Mouse (Mus musculus) lung, postnatal 36 days (tissue): ENCODE results near the gene Dpt.
"Not testable (repeated sequence)": the region's sequence is repeated elsewhere in the genome, so short reads cannot be mapped to it uniquely, and the experiment has no call there.

ENCODE experiments used
- DNase-seq: peaks from one replicate; pipeline ENCODE4 v3.0.0; 2022; ENCODE audit warnings: mixed read lengths

Dpt gene

DNA sequence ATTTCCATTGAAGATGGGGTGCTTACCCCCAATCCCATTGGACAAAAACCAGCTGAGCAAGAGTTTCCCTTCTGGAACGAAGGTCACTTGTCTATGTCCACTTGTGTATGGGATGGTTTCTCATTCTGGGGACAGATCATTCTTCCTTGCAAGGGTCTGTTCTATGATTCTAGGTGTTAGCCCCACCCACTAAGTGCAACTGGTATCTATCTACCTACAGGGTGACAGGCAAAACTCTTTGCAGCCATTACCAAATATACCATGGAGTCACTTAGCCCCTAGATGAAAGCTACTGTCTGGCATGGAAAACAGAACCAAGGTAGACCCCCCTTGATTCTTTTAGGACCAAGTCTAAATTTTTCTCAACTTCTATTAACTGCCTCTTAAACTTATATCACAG lies 24.9 kb downstream of the Dpt start:
- DNase-seq, result no peak

DNA sequence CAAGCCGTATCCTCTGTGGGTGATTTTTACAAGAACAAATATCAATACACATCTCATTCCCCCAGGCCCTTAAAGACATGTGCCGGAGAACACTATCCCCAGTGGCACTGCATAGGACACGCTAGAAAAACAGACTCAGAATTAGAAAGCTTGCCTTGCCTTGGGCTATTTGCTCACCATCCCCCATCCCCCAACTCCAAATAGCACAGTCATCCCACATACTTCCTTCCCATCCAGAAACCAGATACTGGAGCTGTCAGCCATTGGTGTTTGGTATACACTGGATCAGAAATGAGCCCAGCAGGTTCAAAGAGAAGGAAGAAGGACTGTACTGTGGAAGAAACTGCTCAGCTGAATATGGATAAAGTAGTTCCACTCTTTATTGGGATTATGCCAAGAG lies 25.4 kb downstream of the Dpt start:
- DNase-seq, result no peak

DNA sequence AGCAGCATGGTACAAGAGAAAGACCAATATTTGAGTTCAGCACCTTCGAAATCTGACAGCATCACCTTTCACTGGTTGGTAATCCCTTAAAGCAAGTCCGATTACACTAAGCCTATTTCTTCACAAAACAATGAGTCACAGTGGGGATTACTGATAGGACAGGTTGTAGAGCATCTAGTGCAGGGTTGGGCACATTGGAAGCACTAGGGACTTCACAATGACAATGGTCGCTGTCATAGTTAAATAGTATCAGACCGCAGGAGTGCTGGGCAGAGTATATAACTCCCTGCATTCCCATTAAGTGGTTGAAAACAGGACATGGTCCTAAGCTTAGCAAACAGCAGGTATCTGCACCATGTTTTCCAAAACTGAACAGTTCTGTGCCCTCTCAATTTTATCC lies 25.8 kb downstream of the Dpt start:
- no peak for DNase-seq

DNA sequence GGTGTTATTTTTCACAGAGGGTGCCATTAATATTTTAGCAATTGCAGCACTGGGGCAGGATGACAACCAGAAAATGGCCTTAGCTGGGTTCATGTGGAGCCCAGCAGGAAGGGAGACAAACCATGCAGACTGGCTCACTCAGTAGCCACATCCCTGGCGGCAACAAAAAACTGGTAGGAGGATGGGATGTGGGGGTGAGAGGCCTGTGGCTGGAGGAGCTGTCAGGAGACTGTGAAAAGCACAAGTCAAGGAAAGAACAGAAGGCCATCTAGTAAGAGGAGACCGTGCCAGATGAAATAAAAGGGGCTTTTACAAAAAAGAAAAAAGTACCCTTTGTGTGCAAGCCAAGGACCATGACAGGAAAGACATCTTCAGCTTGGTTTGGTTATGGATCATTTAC lies 28.5 kb downstream of the Dpt start:
- DNase-seq, result no peak

DNA sequence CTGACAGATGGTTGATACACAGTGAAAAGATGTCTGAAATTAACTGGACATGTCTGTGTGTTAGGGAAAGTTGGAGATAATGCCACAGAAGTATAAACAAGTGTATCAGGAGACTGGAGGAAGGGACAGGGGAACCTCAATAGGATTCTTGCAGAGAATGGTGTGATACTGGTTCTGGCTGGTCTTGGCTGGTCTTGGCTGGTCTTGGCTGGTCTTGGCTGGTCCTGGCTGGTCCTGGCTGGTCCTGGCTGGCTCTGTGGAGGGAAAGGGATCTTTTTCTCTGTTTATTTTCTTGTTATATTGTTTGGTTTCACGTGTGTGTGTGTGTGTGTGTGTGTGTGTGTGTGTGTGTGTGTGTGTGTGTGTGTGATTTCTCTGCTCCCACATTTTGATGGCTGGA lies 33.4 kb downstream of the Dpt start:
- no peak for DNase-seq

DNA sequence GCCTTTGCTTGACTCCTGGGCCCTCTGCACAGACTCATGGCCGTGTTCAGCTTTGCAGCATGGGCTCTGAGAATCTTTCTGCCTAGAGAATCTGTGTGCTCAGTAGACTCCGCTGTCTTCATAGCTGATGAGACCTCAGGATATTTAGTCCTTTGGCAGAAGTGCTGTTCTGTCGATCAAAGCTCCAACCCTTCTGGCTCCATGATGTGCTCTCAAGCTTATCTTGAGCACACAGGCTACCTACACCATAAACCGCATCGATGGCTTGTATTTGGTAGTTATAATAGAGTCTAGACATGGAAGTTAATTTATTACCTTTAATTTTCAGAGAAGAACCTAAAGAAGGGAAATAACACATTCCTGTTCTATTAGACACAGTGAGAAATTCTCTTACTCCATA lies 36.0 kb downstream of the Dpt start:
- DNase-seq, result no peak

DNA sequence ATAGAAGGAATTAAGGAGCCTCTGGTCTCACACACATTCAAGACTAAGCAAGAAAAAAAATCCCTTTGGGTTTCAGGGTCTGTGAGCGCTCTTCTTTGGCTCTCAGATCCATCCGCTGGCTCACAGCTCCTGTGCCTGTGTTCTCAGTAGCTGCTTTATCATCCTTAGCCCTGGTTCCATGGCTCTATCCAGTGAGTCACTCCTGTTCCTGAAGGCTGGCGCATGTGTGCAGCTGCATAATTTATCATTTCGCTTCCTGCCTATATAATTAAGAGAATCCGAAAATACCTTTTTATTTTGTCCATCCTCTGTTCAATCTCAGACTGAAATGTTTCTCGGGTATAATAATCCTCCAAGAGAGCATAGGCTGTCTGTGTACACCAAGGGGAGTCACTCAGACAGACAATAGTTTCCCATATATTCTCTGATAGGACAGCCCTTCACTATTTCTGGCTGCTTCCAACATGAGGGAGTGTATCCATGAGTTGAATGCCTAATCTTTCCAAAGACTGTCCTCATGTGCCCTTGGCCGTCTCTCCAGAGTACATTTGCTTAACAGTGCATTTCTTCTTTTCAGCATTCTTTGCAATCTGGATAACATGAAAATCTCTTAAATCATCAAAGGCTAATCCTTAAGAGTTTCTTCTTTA lies 52.3 kb downstream of the Dpt start:
- DNase-seq, result no peak

DNA sequence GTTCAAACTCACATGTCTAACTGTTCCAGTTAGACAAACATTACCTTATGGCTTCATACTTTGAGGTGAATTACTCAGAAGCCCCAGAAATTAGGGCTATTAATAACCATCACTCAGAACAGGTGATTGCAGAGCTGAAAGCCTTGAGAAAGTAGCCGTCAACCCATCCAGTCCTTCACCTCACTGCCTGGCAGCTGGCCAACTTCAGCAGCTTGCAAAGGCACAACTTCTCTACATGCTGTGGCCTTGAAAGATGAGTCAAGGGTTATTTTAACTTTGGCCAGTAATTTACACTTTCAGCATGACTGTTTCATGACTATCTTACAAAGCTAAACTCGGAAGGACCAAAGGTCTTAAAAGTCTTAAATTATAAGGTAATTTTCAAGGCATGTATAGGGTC lies 59.3 kb downstream of the Dpt start:
- not testable (repeated sequence) for DNase-seq

DNA sequence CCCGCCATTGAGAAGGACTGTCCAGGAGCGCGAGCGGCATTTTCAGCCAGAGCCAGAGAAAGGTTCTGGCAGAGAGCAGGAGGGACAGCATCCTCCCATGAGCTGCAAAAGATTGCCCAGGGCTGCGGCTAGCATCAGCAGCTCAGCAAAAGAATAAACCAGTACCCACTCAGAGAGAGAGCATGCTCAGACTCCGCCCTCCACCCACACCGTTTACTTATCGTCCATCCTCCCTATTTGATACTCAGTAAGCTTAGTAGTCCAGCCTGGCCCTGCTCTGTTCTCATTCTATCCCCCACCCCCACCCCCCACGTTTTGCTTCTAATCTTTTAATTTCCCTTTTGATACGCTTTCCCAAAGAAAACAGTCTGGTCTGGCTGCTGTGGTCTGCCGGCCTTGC lies 63.5 kb downstream of the Dpt start:
- DNase-seq, result no peak

DNA sequence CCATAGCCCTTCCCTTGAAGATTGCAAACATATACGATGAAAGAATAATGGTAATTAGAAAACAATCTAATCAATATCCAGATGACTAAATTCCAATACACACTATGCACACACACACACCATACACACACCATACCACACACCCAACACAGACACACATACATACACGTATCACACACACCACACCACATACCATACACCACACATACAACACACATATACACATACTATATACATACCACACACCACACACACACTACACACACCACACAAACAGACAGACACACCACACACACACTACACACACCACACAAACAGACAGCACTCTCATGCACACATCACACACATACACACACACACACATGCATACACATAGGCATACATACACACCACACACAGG lies 64.3 kb downstream of the Dpt start:
- no peak for DNase-seq

DNA sequence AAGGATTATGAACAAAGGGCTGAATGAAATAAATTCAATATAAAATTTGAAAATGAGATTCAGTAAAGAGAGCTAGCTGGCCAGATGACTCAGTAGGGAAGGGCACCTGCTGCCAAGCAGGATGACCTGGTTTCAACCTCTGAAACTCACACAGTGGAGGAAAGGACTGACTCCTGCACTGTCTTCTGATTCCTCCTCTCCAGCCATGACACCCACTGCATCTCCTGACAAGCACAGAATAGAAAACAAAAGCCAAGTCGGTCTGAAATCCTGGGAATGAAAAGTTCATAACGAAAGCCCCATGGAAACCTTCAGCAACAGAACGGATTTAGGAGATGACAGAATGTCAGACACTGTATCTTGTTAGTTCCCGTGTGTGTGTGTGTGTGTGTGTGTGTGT lies 65.1 kb downstream of the Dpt start:
- no peak for DNase-seq

DNA sequence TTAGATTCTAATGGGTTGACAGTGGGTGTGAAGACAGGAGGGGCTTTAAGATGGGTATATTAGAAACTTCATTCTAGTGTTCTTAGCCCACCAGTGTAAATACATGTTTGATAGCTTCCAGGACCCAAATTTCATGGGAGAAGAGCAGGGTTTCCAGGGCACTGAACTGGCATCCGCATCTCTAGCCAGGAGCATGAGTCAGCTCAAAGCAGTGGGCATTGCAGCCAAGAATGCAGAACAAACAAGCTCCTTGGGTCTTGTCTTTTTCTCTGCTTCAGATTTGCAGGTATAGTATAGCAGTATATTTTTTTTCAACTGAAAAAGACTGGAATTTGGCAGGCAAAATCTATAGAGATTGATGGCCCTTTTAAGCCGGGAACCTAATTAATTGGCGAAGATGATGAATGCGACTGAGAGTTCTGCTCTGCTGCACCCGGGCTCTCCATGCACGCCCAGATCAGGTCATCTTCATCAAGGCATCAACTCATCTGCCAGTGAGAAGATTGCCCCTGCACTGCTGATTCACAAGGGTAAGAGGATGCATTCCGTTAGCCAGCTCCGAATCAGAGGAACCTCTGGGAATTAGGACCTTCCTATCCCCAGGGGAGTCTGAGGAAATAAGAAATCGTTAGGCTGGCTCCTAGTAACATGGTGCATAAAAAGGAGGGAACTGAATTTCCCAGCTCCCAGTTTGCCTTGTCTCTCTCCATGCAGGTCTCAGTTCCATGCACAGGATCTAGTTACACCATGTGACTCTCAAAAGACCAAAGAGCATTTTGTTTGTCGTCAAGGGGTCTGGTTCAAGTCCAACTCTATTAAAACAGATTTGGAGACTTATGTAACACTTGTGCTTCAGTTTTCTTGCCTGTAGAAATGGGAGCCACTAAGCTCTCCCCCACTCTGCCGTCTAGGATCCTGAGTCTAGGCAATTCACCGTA lies 66.8 kb downstream of the Dpt start:
- no peak for DNase-seq

DNA sequence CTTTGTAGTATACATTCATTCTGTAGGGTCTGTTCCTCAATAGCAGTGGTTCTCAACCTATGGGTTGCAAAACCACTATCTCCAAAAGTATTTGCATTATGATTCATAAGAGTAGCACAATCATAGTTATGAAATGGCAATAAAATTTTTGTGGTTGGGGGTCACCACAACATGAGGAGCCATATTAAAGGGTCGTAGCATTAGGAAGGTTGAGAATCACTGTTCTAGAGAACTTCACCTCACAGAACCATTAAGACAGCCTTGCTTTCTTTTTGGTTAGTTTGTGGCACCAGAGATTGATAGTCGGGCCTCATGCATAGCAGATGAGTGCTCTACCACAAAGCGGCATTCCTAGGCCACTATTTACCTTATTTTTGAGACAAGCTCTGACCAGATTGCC lies 68.2 kb downstream of the Dpt start:
- no peak for DNase-seq

DNA sequence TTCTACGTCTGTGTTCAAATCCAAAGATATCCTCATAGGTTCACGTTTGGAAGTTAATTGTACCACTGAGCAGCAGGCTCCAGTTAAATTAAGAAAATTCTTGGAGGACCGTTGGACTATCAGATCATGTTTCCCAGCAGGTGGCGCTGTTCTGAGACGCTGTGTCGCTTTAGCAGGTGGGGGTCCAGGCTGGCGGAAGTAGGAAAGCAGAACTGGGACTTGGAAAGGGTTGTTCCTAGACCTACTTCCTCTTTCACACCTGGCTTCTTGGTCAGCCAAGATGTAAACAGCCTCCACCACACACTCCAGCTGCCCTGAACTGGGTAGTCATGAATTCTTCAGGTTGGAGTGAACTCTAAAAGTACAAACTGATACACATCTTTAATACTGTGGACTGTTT lies 74.2 kb downstream of the Dpt start:
- peak; percentile 59 for DNase-seq
